11 mouse cellular contexts compared by ENCODE assay signal in the genomic region with DNA sequence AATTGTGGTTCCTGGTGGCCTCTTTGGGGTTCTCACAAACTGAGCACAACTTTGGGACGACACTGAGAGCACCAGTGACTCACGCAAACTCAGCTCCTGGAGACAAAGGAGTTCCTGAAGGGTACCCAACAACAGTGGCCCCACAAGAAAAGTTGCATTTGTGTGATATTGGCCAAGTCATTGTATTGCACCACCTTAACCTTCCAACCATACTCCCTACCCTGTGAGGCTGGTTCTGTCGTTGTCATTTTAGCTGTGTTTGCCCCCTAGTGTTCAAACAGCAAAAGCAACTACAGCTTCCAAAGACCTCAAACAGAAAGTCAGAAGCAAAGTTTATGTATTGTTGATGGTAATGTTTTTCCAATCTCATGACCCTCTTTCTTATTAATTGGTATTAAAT. TPM values are rescaled to one million over a fixed set of nuclear protein-coding genes. Genes with fewer than 3 reads are reported as not detected.
A peak's percentile ranks its signal among the peaks of the same experiment; 100 is the strongest.
DNase-seq lines count a peak whose midpoint lies in the region; ATAC-seq and TF ChIP-seq lines count a peak whose summit lies in the region.
"Had no signal": no experiment of that assay in that cellular context is flagged by ENCODE, and none has a peak within 500 bp of the region (broad histone marks: within the 10 kb centered on the region; RNA-seq: fewer than 3 reads in every experiment).

No protein-coding gene starts in this region.

- peak; percentile 33 for DNase-seq in forebrain, embryonic 14.5 days (ENCODE audit: low spot score)
- peak; percentile 41 for DNase-seq in 3T3-L1 (ENCODE audit: low read depth, low spot score)
- peak; percentile 29 for DNase-seq in liver, embryonic 13.5 days
- no peak for DNase-seq in adrenal gland, postnatal 25 days
- no peak for DNase-seq in cerebellum, postnatal 36 days
- DNase-seq in neural tube, embryonic 10.5 days (ENCODE audit: extremely low spot score, low spot score) = no peak

- no peak overlapping the region for H3K27ac ChIP-seq in forebrain, embryonic 14.5 days (ENCODE audit: low read depth, low read length)
- no peak overlapping the region for H3K27ac ChIP-seq in forebrain, embryonic 16.5 days (ENCODE audit: low read length)
- H3K27ac ChIP-seq in bone marrow, adult 2 months (ENCODE audit: control insufficient read depth, insufficient read depth, low read depth, low read length, poor library complexity) = peak overlapping the region; percentile 61
- peak overlapping the region; percentile 91 for H3K27ac ChIP-seq in liver, embryonic 13.5 days
- H3K27ac ChIP-seq: embryonic facial prominence, embryonic 15.5 days; midbrain, embryonic 12.5 days had no signal

- no peak for TF ChIP-seq POLR2A in bone marrow, adult 2 months (IDR thresholded peaks at IDR 0.05; ENCODE audit: borderline replicate concordance, control insufficient read depth, low read depth, low read length)

- no peak for ATAC-seq in forebrain, embryonic 14.5 days
- no peak for ATAC-seq in forebrain, embryonic 16.5 days
- ATAC-seq in liver, embryonic 13.5 days (ENCODE audit: low read depth) = peak; percentile 82
- ATAC-seq: intestine, embryonic 16.5 days had no signal

- no peak overlapping the region for H3K4me3 ChIP-seq in forebrain, embryonic 14.5 days (ENCODE audit: low read depth, low read length)
- no peak overlapping the region for H3K4me3 ChIP-seq in forebrain, embryonic 16.5 days (replicated peaks; ENCODE audit: low read length)
- H3K4me3 ChIP-seq in bone marrow, adult 2 months (replicated peaks; ENCODE audit: control insufficient read depth, low read depth, low read length) = no peak overlapping the region
- peak overlapping the region; percentile 6; the same call in 1 of the 2 replicates for H3K4me3 ChIP-seq in liver, embryonic 13.5 days (replicated peaks)
- H3K4me3 ChIP-seq: embryonic facial prominence, embryonic 15.5 days; midbrain, embryonic 12.5 days had no signal

- no peaks in the 10 kb centered on the region for H3K27me3 ChIP-seq in forebrain, embryonic 14.5 days (replicated peaks; ENCODE audit: control insufficient read depth, insufficient read depth, low read length)
- H3K27me3 ChIP-seq in forebrain, embryonic 16.5 days (replicated peaks; ENCODE audit: control insufficient read depth, insufficient read depth, low read length) = no peaks in the 10 kb centered on the region
- H3K27me3 ChIP-seq in liver, embryonic 13.5 days = no peaks in the 10 kb centered on the region
- H3K27me3 ChIP-seq: embryonic facial prominence, embryonic 15.5 days; midbrain, embryonic 12.5 days had no signal

- no peaks in the 10 kb centered on the region for H3K4me1 ChIP-seq in forebrain, embryonic 14.5 days (ENCODE audit: control insufficient read depth, insufficient read depth, low read length)
- no peaks in the 10 kb centered on the region for H3K4me1 ChIP-seq in forebrain, embryonic 16.5 days (replicated peaks; ENCODE audit: control insufficient read depth, insufficient read depth, low read length)
- H3K4me1 ChIP-seq in bone marrow, adult 2 months (ENCODE audit: control insufficient read depth, insufficient read depth, low read length) = no peaks in the 10 kb centered on the region; the same call in 1 of the 2 replicates
- H3K4me1 ChIP-seq in liver, embryonic 13.5 days (replicated peaks) = peaks cover 28% of the 10 kb centered on the region
- H3K4me1 ChIP-seq: embryonic facial prominence, embryonic 15.5 days; midbrain, embryonic 12.5 days had no signal

- no peak overlapping the region for H3K9ac ChIP-seq in forebrain, embryonic 14.5 days (ENCODE audit: low read length)
- H3K9ac ChIP-seq in forebrain, embryonic 16.5 days (replicated peaks; ENCODE audit: low read depth, low read length) = no peak overlapping the region
- peak overlapping the region; percentile 55 for H3K9ac ChIP-seq in liver, embryonic 13.5 days
- H3K9ac ChIP-seq: embryonic facial prominence, embryonic 15.5 days; midbrain, embryonic 12.5 days had no signal

- 0 out of 2 replicates have a peak, but pooled peaks have one; percentile 2 for TF ChIP-seq CTCF in bone marrow, adult 2 months (IDR thresholded peaks at IDR 0.05; ENCODE audit: control insufficient read depth, insufficient read depth, low read length)

- no peaks in the 10 kb centered on the region for H3K36me3 ChIP-seq in forebrain, embryonic 14.5 days (ENCODE audit: control insufficient read depth, insufficient read depth, low read length)
- no peaks in the 10 kb centered on the region for H3K36me3 ChIP-seq in forebrain, embryonic 16.5 days (ENCODE audit: control insufficient read depth, insufficient read depth)
- no peaks in the 10 kb centered on the region for H3K36me3 ChIP-seq in liver, embryonic 13.5 days
- H3K36me3 ChIP-seq: embryonic facial prominence, embryonic 15.5 days; midbrain, embryonic 12.5 days had no signal

- no peaks in the 10 kb centered on the region for H3K9me3 ChIP-seq in forebrain, embryonic 14.5 days (replicated peaks; ENCODE audit: control insufficient read depth, low read length)
- no peaks in the 10 kb centered on the region for H3K9me3 ChIP-seq in forebrain, embryonic 16.5 days (ENCODE audit: control insufficient read depth, low read length)
- H3K9me3 ChIP-seq in liver, embryonic 13.5 days (replicated peaks) = no peaks in the 10 kb centered on the region
- H3K9me3 ChIP-seq: embryonic facial prominence, embryonic 15.5 days; midbrain, embryonic 12.5 days had no signal

- 63% methylated on average over 3 of the region's 3 CpGs for WGBS in forebrain, embryonic 14.5 days
- WGBS in forebrain, embryonic 16.5 days = 58% methylated on average over 3 of the region's 3 CpGs
- WGBS in bone marrow, adult 2 months = 33% methylated on average over 3 of the region's 3 CpGs
- 36% methylated on average over 3 of the region's 3 CpGs for WGBS in liver, embryonic 13.5 days (ENCODE audit: insufficient replicate concordance)

- H3K4me2 ChIP-seq in forebrain, embryonic 14.5 days (ENCODE audit: low read length) = no peak overlapping the region
- no peak overlapping the region for H3K4me2 ChIP-seq in forebrain, embryonic 16.5 days (ENCODE audit: low read length)
- peak overlapping the region; percentile 53 for H3K4me2 ChIP-seq in liver, embryonic 13.5 days
- H3K4me2 ChIP-seq: embryonic facial prominence, embryonic 15.5 days; midbrain, embryonic 12.5 days had no signal

RNA-seq across cellular contexts. Expression of gene Slfn14, which starts 23.4 kb away (rescaled TPM):
- not detected in 2 replicates for polyA plus RNA-seq in forebrain, embryonic 14.5 days (2014; fragmentation: Nextera tagmentation; extraction: Ambion mirVana)
- not detected in 2 replicates for polyA plus RNA-seq in forebrain, embryonic 16.5 days (2015; fragmentation: Nextera tagmentation; extraction: Ambion mirVana)
- 24.0 and 30.8 TPM in 2 replicates for polyA plus RNA-seq in bone marrow, adult 2 months (2011; ENCODE audit: insufficient read depth, insufficient read length, low replicate concordance, missing spikeins)
- 21.6 and 24.7 TPM in 2 replicates for polyA plus RNA-seq in liver, embryonic 13.5 days (2015; fragmentation: Nextera tagmentation; extraction: Ambion mirVana)
- total RNA-seq in adrenal gland, postnatal 25 days (2021) = not detected in 2 replicates

RNA-seq across cellular contexts. Expression of gene Ap2b1, which starts 35.7 kb away (rescaled TPM):
- polyA plus RNA-seq in forebrain, embryonic 14.5 days (2014; fragmentation: Nextera tagmentation; extraction: Ambion mirVana) = 107 and 139 TPM in 2 replicates
- 122 and 125 TPM in 2 replicates for polyA plus RNA-seq in forebrain, embryonic 16.5 days (2015; fragmentation: Nextera tagmentation; extraction: Ambion mirVana)
- polyA plus RNA-seq in bone marrow, adult 2 months (2011; ENCODE audit: insufficient read depth, insufficient read length, low replicate concordance, missing spikeins) = 43.7 and 59.2 TPM in 2 replicates
- 19.3 and 25.5 TPM in 2 replicates for polyA plus RNA-seq in liver, embryonic 13.5 days (2015; fragmentation: Nextera tagmentation; extraction: Ambion mirVana)
- 90.8 and 107 TPM in 2 replicates for total RNA-seq in adrenal gland, postnatal 25 days (2021)

RNA-seq across cellular contexts. Expression of gene Pex12, which starts 39.2 kb away (rescaled TPM):
- polyA plus RNA-seq in forebrain, embryonic 14.5 days (2014; fragmentation: Nextera tagmentation; extraction: Ambion mirVana) = 18.0 and 23.3 TPM in 2 replicates
- polyA plus RNA-seq in forebrain, embryonic 16.5 days (2015; fragmentation: Nextera tagmentation; extraction: Ambion mirVana) = 19.1 and 22.5 TPM in 2 replicates
- 1.6 and 7.3 TPM in 2 replicates for polyA plus RNA-seq in bone marrow, adult 2 months (2011; ENCODE audit: insufficient read depth, insufficient read length, low replicate concordance, missing spikeins)
- polyA plus RNA-seq in liver, embryonic 13.5 days (2015; fragmentation: Nextera tagmentation; extraction: Ambion mirVana) = 5.5 and 7.7 TPM in 2 replicates
- 18.1 and 18.3 TPM in 2 replicates for total RNA-seq in adrenal gland, postnatal 25 days (2021)

Comparison
In these comparisons a context has a peak if more than half of its experiments do, and no peak if none do; other contexts are left out.
1. DNase-seq: peak in forebrain, embryonic 14.5 days (single experiment), 3T3-L1 (single experiment) and liver, embryonic 13.5 days (single experiment); none in adrenal gland, postnatal 25 days (single experiment), cerebellum, postnatal 36 days (0 of 2) and neural tube, embryonic 10.5 days (single experiment).
2. H3K27ac ChIP-seq: peak in bone marrow, adult 2 months (single experiment) and liver, embryonic 13.5 days (single experiment); none in forebrain, embryonic 14.5 days (single experiment) and forebrain, embryonic 16.5 days (single experiment).
3. RNA of gene Slfn14, which starts 23.4 kb away (polyA plus RNA-seq): 24.0 to 30.8 TPM in bone marrow, adult 2 months and 21.6 to 24.7 TPM in liver, embryonic 13.5 days; not detected in forebrain, embryonic 14.5 days and not detected in forebrain, embryonic 16.5 days; every median in the first group is over 10 times any median in the second.